Mouse (Mus musculus) thymus, postnatal 36 days (tissue): ENCODE results near the gene Cacna2d2.
A peak's percentile ranks its signal among the peaks of the same experiment; 100 is the strongest.

ENCODE experiments used
- DNase-seq, 2 experiments: peaks; one replicate each; pipeline ENCODE4 v3.0.0; 2022; ENCODE audit warnings: mixed read lengths in 2 of 2

Gene Cacna2d2

GRCm38 (mm10) chr9:107409449-107409848, 10.0 kb downstream of the Cacna2d2 start:
- no peak for DNase-seq

- no peak for DNase-seq
Measured at GRCm38 (mm10) chr9:107417106-107417505, 17.7 kb downstream of the Cacna2d2 start.

GRCm38 (mm10) chr9:107419491-107420244, 20.3 kb downstream of the Cacna2d2 start:
- DNase-seq = no peak

- no peak for DNase-seq
Measured at GRCm38 (mm10) chr9:107420898-107421297, 21.5 kb downstream of the Cacna2d2 start.

GRCm38 (mm10) chr9:107422878-107423277, 23.5 kb downstream of the Cacna2d2 start:
- DNase-seq = no peak

- no peak for DNase-seq
Measured at GRCm38 (mm10) chr9:107424485-107425175, 25.2 kb downstream of the Cacna2d2 start.

GRCm38 (mm10) chr9:107427876-107428275, 28.5 kb downstream of the Cacna2d2 start:
- DNase-seq = no peak

GRCm38 (mm10) chr9:107428451-107429186, 29.2 kb downstream of the Cacna2d2 start:
- DNase-seq = no peak

- no peak for DNase-seq
Measured at GRCm38 (mm10) chr9:107430445-107430844, 31.0 kb downstream of the Cacna2d2 start.

GRCm38 (mm10) chr9:107432546-107432945, 33.1 kb downstream of the Cacna2d2 start:
- no peak for DNase-seq

- DNase-seq = no peak
Measured at GRCm38 (mm10) chr9:107434851-107435250, 35.4 kb downstream of the Cacna2d2 start.

- no peak for DNase-seq
Measured at GRCm38 (mm10) chr9:107435285-107435684, 35.9 kb downstream of the Cacna2d2 start.

GRCm38 (mm10) chr9:107442891-107443290, 43.5 kb downstream of the Cacna2d2 start:
- DNase-seq = no peak

- no peak for DNase-seq
Measured at GRCm38 (mm10) chr9:107443324-107443723, 43.9 kb downstream of the Cacna2d2 start.

GRCm38 (mm10) chr9:107445011-107445471, 45.6 kb downstream of the Cacna2d2 start:
- DNase-seq = no peak

- no peak for DNase-seq
Measured at GRCm38 (mm10) chr9:107448805-107449517, 49.5 kb downstream of the Cacna2d2 start.

GRCm38 (mm10) chr9:107451400-107451799, 52.0 kb downstream of the Cacna2d2 start:
- no peak for DNase-seq

GRCm38 (mm10) chr9:107451891-107452521, 52.6 kb downstream of the Cacna2d2 start:
- no peak for DNase-seq

GRCm38 (mm10) chr9:107452552-107452951, 53.1 kb downstream of the Cacna2d2 start:
- peak; percentile 24 to 25 for DNase-seq

GRCm38 (mm10) chr9:107453151-107453550, 53.7 kb downstream of the Cacna2d2 start:
- DNase-seq = no peak

- no peak for DNase-seq
Measured at GRCm38 (mm10) chr9:107456667-107457066, 57.3 kb downstream of the Cacna2d2 start.

- no peak for DNase-seq
Measured at GRCm38 (mm10) chr9:107462907-107463306, 63.5 kb downstream of the Cacna2d2 start.
